Mouse (Mus musculus) lung, adult 10 weeks (tissue): ENCODE results near the gene Hpse. TPM values are rescaled to one million over a fixed set of nuclear protein-coding genes. Genes with fewer than 3 reads are reported as not detected.

ENCODE experiments used
- polyA plus RNA-seq: library from polyadenylated mRNA; stranded (reverse); fragments of 350-450 nt; fragmentation: Illumina TruSeq; extraction: RNeasy Lipid Tissue Mini Kit (QIAGEN cat#74804); gene quantifications from one replicate; pipeline ENCODE4 v1.2.3, GENCODE M21; 2014; ENCODE audit warnings: low read depth, low replicate concordance; ENCODE audit not compliant: insufficient read depth

The Hpse gene
- polyA plus RNA-seq, result 3.2 TPM

GRCm38 (mm10) chr5:100719235-100720088 is at the start of gene Hpse:
Gene Hpse, minus strand, starts transcription at chr5:100719716.

GRCm38 (mm10) chr5:100674711-100675376 is 44.7 kb downstream of the Hpse start, which contains the start of gene Coq2:
Gene Coq2, minus strand, starts transcription at chr5:100675140.

Other genes with a start within 250 kb of the Hpse start
- 3.5 TPM for gene Lin54, start 219.1 kb downstream of the Hpse start, polyA plus RNA-seq
- 46.0 TPM for gene Cops4, start 201.4 kb downstream of the Hpse start, polyA plus RNA-seq
- gene Plac8, start 147.5 kb downstream of the Hpse start, polyA plus RNA-seq, result 148 TPM
- gene Coq2, start 44.6 kb downstream of the Hpse start, polyA plus RNA-seq, result 44.1 TPM
- gene Helq, start 78.9 kb upstream of the Hpse start, polyA plus RNA-seq, result 6.5 TPM
- 84.6 TPM for gene Mrps18c, start 78.9 kb upstream of the Hpse start, polyA plus RNA-seq
- 4.7 TPM for gene Abraxas1, start 101.2 kb upstream of the Hpse start, polyA plus RNA-seq
- 4.2 TPM for gene Gpat3, start 126.0 kb upstream of the Hpse start, polyA plus RNA-seq